Mouse (Mus musculus): ENCODE results near the gene Car14.
A peak's percentile ranks its signal among the peaks of the same experiment; 100 is the strongest.
"Not testable (repeated sequence)": the region's sequence is repeated elsewhere in the genome, so short reads cannot be mapped to it uniquely, and the experiment has no call there.

The Car14 gene

DNA sequence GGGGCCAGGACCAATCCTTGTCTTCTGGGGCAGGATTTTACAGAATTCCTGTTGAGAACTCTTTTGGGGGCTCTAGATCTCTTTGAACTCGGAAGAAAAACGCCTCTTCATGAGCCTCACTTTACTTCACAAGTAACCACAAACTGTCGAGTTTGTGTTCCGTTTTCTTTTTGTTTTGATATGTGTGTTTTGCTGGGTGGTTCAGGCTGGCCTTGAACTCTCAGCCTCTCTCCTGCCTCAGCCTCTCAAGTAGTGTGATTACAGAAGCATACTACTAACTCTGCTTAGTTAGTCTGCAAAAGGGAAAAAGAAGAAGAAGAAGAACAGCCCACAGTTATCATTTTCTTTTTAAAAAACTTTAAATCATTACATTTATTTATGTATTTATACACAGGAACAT, 19.7 kb upstream of the Car14 start:
- no peak for DNase-seq

DNA sequence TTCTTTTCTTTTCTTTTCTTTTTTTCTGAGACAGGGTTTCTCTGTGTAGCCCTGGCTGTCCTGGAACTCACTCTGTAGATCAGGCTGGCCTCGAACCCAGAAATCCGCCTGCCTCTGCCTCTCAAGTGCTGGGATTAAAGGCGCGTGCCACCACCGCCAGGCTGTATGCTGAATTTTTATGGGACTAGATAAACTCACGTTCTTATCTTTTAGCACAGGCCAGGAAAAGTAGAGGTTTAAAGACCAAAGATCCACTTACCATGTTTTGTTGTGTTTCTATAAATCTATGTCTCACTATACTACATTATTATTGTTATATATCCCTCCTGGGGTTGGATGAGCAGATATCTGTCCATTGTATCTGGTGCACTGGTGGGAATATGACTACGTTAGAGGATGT, 18.9 kb upstream of the Car14 start:
- DNase-seq, result not testable (repeated sequence)

DNA sequence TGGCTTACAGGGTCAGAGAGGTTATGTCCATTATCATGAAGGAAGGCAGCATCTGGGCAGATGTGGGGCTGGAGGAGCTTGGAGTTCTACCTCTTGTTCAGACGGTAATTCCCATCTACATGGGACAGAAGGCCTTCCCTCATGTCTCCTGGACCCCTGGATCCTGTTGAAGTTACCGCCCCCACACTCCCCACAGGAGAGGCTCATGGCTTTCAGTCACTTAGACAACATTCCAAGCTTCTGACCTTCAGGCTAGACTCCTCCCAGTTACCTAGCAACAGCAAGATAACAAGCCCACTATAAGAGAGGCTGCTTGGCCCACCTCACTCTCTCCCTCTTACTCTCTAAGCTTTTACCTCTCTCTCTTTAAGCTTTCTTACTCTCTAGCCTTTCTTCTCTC, 16.0 kb upstream of the Car14 start:
- DNase-seq, result not testable (repeated sequence)

DNA sequence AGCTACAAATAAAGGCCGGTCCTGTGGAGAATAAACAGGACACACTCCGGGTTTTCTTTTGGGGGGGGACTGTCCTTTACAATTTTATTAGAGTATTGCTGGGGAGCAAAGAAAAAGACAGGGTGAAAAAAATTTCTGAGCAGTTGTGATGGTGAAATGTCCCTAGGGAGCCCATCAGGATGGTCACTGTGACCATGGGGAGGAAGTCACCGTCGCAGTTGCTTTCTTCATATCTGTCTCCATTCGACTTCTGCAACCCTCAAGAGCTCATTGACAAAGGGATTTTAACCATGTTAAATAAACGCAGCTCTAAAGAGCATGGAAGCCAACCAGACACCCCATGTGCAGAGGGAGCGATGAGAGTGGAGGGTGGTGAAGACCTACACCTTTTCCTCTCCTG, 12.3 kb upstream of the Car14 start:
- no peak for DNase-seq

DNA sequence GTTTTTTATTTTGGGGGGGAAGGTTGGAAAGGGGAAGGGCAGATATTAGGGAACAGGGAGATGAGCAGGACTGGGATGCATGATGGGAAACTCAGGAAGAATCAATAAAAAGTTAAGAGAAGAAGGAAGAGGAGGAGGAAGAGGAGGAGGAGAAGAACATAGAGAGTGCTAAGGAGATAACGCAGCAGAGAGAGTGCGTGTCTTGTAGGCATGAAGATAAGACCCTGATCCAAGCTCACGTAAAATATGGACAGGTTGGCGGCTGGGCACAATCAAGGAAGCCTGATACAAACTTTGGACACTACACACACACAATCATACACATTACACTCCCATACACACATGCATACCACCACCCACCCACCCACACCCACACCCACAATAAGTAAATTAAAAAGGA, 10.2 kb upstream of the Car14 start:
- DNase-seq, result no peak

DNA sequence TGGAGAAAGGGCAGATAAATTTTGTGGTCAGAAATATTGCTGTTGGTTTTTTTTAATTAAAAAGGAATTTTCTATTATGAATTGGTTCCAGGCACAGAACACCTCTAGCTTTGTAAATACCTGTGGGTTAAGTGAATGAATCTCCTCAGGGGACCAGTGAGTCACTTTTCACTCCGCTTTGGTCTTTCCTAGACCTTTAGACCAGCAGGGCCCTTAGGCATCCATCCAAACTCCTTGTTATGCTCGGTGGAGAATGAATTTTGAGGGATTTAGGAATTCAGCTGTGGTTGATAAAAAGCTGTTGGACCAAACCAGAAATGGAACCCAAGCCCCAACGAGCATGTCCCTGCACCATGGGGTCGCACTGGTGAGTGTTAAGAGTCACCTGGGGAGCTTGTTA, 3.1 kb upstream of the Car14 start:
- DNase-seq, result no peak

DNA sequence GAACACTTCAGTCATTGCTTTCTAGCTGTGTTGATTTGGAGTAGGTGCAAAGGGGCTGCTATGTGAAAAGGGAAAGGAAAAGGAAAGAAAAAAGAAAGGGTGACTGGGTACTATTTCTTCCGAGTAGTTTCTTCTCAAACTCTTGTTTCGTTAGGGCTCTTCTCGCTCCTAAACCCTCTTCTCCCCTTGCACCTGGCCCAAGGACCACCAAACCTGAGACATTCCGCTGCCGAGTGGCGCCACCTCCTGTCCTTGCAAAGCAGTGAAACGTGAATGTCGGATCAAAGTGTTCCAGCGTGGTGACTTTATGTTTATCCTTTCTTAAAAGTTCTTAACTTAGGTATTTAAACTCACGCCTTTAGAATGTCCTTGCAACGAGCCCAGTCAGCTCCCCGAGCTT, 2.4 kb upstream of the Car14 start:
- peak in 1 of 2 experiments; percentile 61 for DNase-seq

DNA sequence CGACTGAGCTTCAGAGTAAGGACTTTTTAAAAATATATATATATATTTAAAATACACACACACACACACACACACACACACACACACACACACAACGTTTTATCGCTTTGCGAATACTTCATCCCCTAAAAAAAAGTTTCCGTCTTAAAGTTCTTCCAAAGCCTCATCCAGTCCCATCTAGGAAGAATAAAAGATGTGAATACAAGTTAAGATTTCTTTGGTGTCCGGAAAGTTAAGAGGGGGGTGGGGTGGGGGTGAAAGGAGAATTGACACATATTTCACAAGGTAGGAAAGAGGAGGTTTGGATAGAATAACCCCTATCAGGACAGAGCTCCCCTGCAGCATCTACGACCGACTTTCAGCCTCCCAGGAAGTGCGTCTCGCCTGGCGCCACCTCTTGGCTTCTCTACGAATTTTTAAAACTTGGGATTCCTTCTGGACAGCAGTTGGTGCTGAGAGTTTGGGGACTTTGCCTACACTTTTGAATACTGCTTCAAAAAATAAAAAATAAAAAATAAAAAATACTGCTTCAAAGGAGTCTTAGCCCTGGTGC, 1.5 kb upstream of the Car14 start:
- DNase-seq, result peak in 1 of 2 experiments; percentile 70

DNA sequence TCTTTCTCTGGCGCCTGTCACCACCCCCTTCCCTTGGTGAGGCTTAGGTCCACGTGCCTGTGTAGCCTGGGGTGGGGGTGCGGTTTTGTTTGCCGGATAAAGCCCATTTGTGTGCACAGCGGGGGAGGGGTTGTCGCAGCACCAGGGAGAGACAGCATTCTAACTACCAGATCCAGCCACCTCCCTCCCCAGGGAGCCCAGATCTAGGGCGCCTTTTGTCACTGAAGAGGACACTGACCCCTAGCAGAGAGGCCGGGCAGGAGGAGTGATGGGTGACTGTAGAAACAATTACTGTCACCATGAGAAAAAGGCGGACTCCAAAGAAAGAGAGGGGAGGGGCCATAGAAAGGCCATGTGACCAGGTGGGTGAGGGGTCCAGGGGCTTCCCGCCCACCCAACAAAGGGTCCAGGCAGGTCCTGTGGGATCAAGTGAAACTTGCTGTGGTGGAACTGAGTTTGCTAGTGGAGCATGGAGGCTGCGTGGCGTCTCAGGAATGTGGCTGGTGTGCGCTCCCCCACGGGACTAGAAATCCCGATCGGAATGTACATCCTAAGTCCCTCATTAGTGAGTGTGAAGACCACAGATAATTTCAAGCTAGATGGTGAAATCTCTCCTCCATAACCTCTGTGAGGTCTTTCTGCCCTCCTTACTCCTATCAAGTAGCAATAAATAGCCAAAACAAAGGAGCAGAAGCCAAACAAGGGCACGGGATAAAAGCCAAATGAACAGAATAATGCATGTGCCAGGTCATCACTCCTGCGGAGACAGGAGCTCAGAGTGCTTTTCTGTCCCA, 852 bp upstream of the Car14 start:
- peak in 1 of 2 experiments; percentile 38 for DNase-seq

DNA sequence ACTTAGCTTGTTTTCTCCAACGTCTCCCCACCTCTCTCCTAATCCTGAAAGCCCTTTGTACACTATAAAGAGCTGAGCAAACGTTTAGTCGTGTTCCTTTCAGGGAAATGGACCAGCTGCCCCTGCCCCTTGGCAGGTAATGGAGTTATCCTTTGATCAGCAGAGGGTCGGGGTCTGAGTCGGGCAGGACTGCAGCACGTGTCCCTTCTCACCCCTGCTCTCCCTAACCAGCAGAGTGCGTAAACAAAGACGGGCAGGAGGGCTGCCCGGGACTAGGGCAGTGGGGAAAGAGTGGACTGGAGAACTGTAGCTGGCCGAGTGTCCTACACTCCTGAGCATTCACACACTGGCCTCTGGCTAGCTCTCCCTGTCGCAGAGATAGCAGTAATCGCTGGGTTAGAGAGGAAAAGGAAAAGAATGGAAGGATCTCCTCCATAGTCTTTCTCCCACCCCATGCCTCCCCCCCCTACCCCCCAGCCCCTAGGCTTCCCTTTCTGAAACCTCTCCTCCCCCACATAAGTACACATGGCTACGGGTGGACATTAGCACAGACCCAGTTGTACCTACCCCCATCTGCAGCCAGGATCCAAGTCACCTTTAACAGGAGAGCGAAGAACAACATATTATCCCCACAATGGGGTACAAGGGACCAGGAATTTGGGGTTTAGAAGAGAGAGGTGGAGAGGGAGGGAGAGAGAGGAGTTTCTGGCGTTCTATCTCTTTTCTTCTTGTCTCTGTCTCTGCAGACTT, 563 bp downstream of the Car14 start:
- DNase-seq, result peak; percentile 80 to 82

DNA sequence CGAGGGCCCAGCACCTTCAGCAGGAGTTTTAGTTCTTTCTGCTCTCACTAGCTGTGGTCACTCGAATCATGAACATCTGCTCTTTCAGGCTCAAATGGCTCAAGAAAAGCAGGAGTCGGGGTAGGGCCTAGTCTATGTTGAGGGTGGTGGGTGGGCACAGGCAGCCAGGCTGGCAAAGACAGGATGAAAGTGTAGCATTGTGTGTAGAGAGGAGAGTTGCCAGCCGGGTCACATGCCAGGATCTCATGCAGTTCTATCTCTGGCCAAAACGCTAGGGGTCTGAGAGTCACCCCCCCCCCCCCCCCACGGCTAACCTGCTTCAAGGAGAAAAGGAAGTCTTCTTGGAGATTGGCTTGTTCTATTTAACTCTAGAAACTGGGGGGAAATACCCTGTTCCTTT, 1.8 kb downstream of the Car14 start:
- peak in 1 of 2 experiments; percentile 35 for DNase-seq

DNA sequence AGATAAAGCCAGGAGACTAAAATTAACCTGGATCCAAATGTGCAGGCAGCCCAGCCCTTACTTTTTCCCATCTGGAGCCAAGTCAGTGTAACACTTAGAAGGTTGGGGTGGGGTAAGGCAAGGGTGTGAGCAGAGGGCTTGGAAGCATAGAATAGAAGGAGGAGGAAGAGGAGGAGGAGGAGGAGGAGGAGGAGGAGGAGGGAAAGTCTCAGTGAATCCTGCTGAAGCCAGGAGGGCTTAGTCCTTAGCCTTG, 2.2 kb downstream of the Car14 start:
- peak in 1 of 2 experiments; percentile 13 for DNase-seq

DNA sequence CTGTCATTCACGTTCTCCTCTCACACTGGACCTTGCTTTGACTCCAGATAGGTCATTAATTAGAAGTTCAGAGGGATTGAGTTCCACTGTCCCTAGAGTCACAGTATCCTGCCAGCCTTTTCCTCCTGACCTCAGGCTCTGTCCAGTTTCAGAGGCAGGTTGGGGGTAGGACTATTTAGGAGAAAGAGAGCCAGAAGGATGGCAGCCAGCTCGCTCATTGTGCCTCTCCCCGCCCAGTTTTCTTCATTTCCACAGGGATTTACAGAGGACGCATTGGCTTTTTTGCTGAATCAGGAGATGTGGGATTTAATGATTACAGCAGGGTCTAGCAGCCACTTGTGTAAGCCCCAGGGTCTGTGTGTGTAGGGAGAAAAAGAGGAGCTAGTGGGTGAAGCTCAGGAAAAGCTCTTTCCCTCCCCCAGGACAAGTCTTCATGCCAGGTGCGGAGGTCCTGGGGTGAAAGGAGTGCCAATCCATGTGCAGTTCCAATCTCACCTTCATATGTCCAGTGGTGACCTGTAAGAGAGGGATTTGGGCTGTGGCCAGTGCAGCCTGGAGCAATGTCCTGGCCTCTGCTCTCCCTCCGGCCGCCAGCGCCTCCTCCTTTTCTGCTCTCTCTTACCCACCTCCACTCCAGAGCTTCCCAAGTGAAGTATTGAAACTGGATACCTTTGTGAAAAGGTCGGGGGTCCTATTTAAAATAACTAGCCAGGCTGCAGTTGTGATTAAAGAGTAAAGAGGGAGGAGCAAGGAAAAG, 2.7 kb downstream of the Car14 start:
- DNase-seq, result peak; percentile 77 to 78

DNA sequence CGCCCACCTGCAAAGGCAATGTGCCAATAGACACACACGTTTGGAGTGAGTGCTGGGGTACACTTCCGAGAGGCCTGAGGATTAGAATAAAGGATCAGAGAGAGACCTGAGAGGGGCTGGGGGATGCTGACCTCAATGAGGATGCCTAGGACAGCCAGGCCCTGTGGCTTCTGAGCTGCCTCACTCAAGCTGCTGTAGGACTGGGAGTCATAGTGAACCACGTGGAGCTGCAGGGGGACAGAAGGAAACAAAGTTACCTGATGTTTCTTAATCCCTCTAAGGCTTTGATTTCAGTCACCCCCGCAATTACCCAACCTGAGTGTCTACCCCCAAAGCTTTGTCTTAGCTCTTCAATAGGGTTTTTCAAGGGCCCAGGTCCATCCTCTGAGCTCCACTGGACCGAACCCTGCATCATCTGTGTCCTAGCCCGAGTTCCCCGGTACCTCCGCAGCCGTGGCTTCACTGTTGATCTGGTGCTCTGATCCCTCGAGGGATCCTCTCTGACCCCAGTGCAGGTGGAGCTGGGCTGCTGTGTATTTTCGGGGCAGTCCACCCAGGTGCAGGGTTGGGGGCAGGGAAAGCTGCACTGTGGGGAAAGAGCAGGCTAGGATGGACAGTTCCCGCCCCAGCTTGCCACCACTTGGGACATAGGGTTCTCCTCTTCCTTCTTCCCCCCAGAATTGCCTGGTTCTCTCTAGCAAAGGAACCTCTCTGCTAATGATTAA, 4.5 kb downstream of the Car14 start:
- DNase-seq, result no peak

DNA sequence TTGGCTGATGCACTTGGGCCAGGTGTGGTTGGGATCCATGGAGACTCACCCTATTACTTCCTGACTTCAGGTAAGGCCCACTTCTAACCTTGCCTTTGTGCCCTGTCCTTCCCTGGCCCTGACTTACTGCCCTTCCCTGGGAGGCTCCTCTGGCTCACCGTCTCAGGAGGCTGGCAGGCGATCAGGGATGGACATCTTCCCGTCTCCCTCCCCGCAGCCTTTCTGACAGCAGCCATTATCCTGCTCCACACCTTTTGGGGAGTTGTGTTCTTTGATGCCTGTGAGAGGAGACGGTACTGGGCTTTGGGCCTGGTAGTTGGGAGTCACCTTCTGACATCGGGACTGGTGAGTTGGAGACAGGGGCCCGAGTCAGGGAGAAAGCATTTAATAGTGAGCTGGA, 9.0 kb downstream of the Car14 start:
- DNase-seq, result peak in 1 of 2 experiments; percentile 8

DNA sequence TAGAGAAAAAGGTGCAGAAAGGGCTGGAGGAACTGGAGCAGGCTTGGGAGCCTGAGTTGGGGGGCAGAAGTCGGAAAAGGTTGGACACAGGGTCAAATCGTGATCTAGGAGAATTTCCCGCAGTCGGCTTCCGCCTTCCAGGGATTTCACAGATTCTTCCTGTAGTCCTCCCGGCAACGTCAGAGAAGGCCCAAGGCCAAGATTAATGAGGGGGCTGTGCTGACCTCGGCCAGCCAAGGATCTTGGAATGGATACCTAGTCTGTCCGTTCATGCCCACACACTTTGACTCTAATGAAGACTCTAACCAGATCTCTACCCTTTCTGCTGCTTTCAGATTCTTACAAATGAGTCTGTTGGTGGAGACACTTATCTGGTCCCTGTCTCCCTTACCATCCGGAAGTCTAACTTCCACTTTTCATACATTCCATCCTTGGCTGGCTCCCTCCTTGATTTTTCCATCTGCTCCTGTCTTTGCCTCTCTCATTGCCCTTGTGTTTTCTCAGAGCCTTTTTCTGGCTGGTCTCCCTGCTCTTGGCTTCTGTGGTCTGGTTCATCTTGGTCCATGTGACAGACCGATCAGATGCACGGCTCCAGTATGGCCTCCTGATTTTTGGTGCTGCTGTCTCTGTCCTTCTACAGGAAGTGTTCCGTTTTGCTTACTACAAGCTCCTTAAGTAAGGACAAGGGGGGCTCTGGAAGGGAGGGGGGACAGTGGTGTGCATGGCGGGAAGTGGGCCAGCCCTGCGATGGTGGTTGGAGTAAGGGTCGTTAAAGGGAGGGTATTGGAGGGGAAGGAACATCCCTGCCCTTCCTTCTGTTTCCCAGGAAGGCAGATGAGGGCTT, 10.0 kb downstream of the Car14 start:
- peak; percentile 82 to 87 for DNase-seq

DNA sequence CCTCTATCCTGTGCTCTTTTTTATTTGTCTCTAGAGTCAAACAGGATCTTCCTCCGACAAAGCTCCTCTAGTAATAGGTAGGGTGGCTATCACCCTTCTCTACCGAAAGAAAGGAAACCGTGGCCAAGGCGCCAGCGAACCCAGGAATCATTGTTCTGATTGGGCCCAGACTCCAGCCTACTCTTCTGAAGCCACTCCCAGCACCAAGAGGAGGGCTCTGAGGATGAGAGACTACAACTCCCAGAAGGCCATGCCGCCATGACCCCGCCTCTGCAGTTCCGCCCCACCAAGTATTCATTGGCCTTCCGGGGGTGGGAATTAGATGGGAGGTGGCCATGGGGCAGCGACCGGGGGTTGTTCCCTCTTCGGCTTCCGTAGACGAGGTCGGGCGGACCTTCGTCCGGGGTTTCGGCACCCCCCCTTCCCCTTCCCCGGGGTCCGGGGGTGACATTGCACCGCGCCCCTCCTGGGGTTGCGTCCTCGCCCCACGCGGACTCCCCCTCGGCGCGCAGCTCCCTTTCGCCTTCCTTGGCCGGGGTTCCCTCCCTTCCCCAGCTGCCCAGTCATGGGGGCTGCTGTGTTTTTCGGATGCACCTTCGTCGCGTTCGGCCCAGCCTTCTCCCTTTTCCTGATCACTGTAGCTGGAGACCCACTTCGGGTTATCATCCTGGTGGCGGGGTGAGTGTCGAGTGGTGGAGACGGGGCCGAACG, 10.7 kb downstream of the Car14 start, which contains the start of gene Aph1a:
Gene Aph1a, plus strand, starts transcription at position 364 of the 711 bp plus-strand sequence.
- DNase-seq, result peak; percentile 97 to 99

DNA sequence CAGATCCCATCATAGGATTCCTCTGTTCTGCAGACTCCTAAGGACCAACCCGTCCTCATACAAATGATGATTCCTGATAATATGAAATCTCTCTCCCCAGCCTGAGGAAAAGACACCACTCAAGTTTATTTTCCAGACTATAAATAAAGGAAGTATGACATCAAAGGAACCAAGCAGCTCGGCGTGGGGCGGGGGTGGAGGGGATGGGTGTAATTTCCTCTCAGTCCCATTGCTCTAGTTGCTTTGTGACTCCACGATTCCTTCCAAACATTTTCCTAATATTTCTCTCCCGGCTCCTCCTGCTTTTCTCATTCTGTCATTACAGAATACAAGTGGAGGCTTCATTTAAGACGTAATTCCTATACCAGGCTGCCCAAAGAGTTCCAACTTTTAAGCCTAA, 11.4 kb downstream of the Car14 start:
- peak in 1 of 2 experiments; percentile 14 for DNase-seq

DNA sequence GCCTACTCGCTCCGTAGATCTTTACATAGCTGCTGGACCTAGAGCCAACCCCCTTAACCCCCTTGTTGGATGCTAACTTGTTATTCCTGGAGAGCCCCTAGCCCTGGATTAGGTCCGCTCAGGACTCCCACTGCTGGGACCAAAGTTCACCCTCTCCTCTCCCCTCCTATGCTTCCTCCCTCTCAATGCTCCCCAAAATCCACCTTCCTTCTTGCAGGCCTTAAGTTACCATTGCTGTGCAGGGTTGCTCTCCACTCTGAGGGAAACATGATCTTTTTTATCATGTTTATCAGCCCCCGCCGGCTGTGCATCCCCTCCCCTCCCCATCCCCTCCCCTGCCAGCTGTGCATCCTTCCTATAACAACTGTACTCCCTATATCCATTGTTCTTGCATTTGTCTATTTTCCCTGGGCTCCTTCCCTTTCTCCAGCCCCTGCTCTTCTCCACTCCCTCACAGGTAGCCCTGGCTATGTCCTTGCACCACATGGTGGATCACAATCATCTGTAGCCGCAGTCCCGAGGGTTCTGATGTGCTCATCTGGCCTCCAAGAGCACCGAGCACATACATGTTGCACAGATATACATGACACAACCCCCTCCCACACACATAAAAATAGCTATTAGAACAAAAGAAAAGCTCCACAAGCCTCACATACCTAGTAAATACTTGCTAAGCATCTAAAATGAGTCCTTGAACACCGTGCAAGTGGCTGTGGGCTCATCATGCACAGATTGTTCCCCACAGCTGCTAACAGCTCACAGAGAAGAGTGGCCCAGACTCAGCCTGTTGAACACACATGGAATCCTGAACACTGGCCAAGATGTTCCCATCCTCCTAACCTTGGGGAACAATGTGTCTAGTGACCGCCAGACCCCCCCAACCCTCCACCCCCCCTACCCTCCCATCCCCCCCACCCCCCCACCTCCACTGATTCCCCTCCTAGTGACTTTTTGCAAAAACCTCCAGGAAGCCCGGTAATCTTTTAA, 12.1 kb downstream of the Car14 start:
- DNase-seq, result peak; percentile 3 to 27
